Mouse (Mus musculus) MEL (cell line): ENCODE measurements at regions not wholly inside any gene's neighbourhood (a gene's known extent, or its start where the extent isn't known, plus 50 kb on each side); places are given as distances from the start of the nearest gene placed in this dataset.

Source experiments
- DNase-seq: peaks from one replicate; pipeline ENCODE4 v3.0.0; 2011; ENCODE audit warnings: low read depth, low spot score
- H3K27ac ChIP-seq: 2 replicates; pipeline ENCODE4 v1.5.1; 2012; ENCODE audit warnings: low read depth, mild to moderate bottlenecking, control low read depth, low read length, moderate library complexity; ENCODE audit not compliant: control insufficient read depth
- H3K27me3 ChIP-seq, 2 experiments: fragments of 150-350 bp in 1 of 2; sonication (generic) in 1 of 2; 2 replicates each; pipeline ENCODE4 v1.6.1; 2012; ENCODE audit warnings: low read length in 2 of 2, mild to moderate bottlenecking in 2 of 2, improper control_type of control experiment in 1 of 2, moderate library complexity in 1 of 2; ENCODE audit not compliant: insufficient read depth in 2 of 2, control insufficient read depth in 1 of 2
- H3K36me3 ChIP-seq, 2 experiments: 2 replicates each; pipeline ENCODE4 v1.6.1; 2012 to 2014; ENCODE audit warnings: low read length in 2 of 2, improper control_type of control experiment in 1 of 2, inconsistent platforms in 1 of 2, mild to moderate bottlenecking in 1 of 2; ENCODE audit not compliant: insufficient read depth in 2 of 2, control insufficient read depth in 1 of 2
- H3K4me1 ChIP-seq, 2 experiments: fragments of 150-350 bp in 1 of 2; sonication (generic) in 1 of 2; 2 replicates each; pipeline ENCODE4 v1.6.1; 2012; ENCODE audit warnings: low read length in 2 of 2, improper control_type of control experiment in 1 of 2, mild to moderate bottlenecking in 1 of 2; ENCODE audit not compliant: insufficient read depth in 2 of 2, control insufficient read depth in 1 of 2
- H3K4me3 ChIP-seq, 2 experiments: fragments of 150-350 bp in 1 of 2; sonication (generic) in 1 of 2; 2 replicates each; pipeline ENCODE4 v1.5.1; 2012; ENCODE audit warnings: low read depth in 2 of 2, low read length in 2 of 2, mild to moderate bottlenecking in 2 of 2, moderate library complexity in 2 of 2, control low read depth in 1 of 2, improper control_type of control experiment in 1 of 2; ENCODE audit not compliant: control insufficient read depth in 1 of 2, insufficient read depth in 1 of 2
- H3K79me2 ChIP-seq: 2 replicates; pipeline ENCODE4 v1.6.1; 2012; ENCODE audit warnings: mild to moderate bottlenecking, low read length, moderate library complexity; ENCODE audit not compliant: control insufficient read depth, poor library complexity, insufficient read depth
- H3K9ac ChIP-seq: 2 replicates; pipeline ENCODE4 v1.6.1; 2012; ENCODE audit warnings: low read depth, mild to moderate bottlenecking, control low read depth, low read length, moderate library complexity; ENCODE audit not compliant: control insufficient read depth, poor library complexity, severe bottlenecking
- H3K9me3 ChIP-seq: fragments of 150-350 bp; sonication (generic); replicated peaks from 2 replicates; pipeline ENCODE4 v1.6.1; 2012; ENCODE audit warnings: mild to moderate bottlenecking, low read length, improper control_type of control experiment, moderate library complexity; ENCODE audit not compliant: insufficient read depth
- BHLHE40 ChIP-seq: IDR thresholded peaks from 2 replicates; pipeline ENCODE4 v1.6.1; 2012; ENCODE audit warnings: low read depth, mild to moderate bottlenecking, inconsistent platforms, low read length, improper control_type of control experiment, borderline replicate concordance
- CHD1 ChIP-seq: IDR thresholded peaks from 2 replicates; pipeline ENCODE4 v1.6.1; 2012; ENCODE audit warnings: low read depth, mild to moderate bottlenecking, inconsistent platforms, low read length, improper control_type of control experiment
- CHD2 ChIP-seq: IDR thresholded peaks from 2 replicates; pipeline ENCODE4 v1.6.1; 2011; ENCODE audit warnings: low read length, improper control_type of control experiment
- CTCF ChIP-seq, 3 experiments: IDR thresholded peaks in 2 of 3; conservative IDR thresholded peaks in 1 of 3; 2 replicates each; pipeline ENCODE4 v1.5.1; 2011 to 2012; ENCODE audit warnings: low read length in 3 of 3, low read depth in 2 of 3, mild to moderate bottlenecking in 2 of 3, improper control_type of control experiment in 1 of 3, inconsistent platforms in 1 of 3, mixed read lengths in 1 of 3, moderate library complexity in 1 of 3; ENCODE audit not compliant: control insufficient read depth in 1 of 3, insufficient read depth in 1 of 3, poor library complexity in 1 of 3, severe bottlenecking in 1 of 3
- E2F4 ChIP-seq: IDR thresholded peaks from 2 replicates; pipeline ENCODE4 v1.6.1; 2011; ENCODE audit warnings: low read depth, low read length, improper control_type of control experiment, borderline replicate concordance
- ELF1 ChIP-seq: IDR thresholded peaks from 2 replicates; pipeline ENCODE4 v1.6.1; 2014; ENCODE audit warnings: low read depth, mild to moderate bottlenecking, inconsistent platforms, low read length, improper control_type of control experiment, moderate library complexity
- EP300 ChIP-seq, 2 experiments: IDR thresholded peaks; 2 replicates each; pipeline ENCODE4 v1.6.1; 2011; ENCODE audit warnings: improper control_type of control experiment in 2 of 2, low read length in 2 of 2, low read depth in 1 of 2, mild to moderate bottlenecking in 1 of 2
- ETS1 ChIP-seq: IDR thresholded peaks from 2 replicates; pipeline ENCODE4 v1.6.1; 2012; ENCODE audit warnings: low read depth, mild to moderate bottlenecking, inconsistent platforms, low read length, improper control_type of control experiment, moderate library complexity
- GABPA ChIP-seq: IDR thresholded peaks from 2 replicates; pipeline ENCODE4 v1.6.1; 2012; ENCODE audit warnings: low read depth, mild to moderate bottlenecking, inconsistent platforms, low read length, improper control_type of control experiment, moderate library complexity
- GATA1 ChIP-seq: IDR thresholded peaks from 2 replicates; pipeline ENCODE4 v1.6.1; 2011; ENCODE audit warnings: low read depth, low read length, improper control_type of control experiment
- HCFC1 ChIP-seq: IDR thresholded peaks from 2 replicates; pipeline ENCODE4 v1.6.1; 2012; ENCODE audit warnings: low read depth, mild to moderate bottlenecking, inconsistent platforms, low read length, improper control_type of control experiment, moderate library complexity
- JUND ChIP-seq: IDR thresholded peaks from 2 replicates; pipeline ENCODE4 v1.6.1; 2011; ENCODE audit warnings: low read depth, mild to moderate bottlenecking, improper control_type of control experiment, low read length
- KAT2A ChIP-seq: conservative IDR thresholded peaks from 2 replicates; pipeline ENCODE4 v1.6.1; 2012; ENCODE audit warnings: low read depth, low read length, improper control_type of control experiment, inconsistent platforms
- MAFK ChIP-seq: IDR thresholded peaks from 2 replicates; pipeline ENCODE4 v1.6.1; 2011; ENCODE audit warnings: low read depth, mild to moderate bottlenecking, low read length, improper control_type of control experiment, borderline replicate concordance
- MAX ChIP-seq: IDR thresholded peaks from 2 replicates; pipeline ENCODE4 v1.6.1; 2011; ENCODE audit warnings: low read length, improper control_type of control experiment
- MAZ ChIP-seq: IDR thresholded peaks from 2 replicates; pipeline ENCODE4 v1.6.1; 2012; ENCODE audit warnings: low read depth, mild to moderate bottlenecking, inconsistent platforms, low read length, improper control_type of control experiment
- MEF2A ChIP-seq: IDR thresholded peaks from 2 replicates; pipeline ENCODE4 v1.6.1; 2014; ENCODE audit warnings: low read depth, mild to moderate bottlenecking, inconsistent platforms, low read length, improper control_type of control experiment; ENCODE audit not compliant: poor library complexity, insufficient replicate concordance, severe bottlenecking; ENCODE audit errors: extremely low read depth
- MYB ChIP-seq: IDR thresholded peaks from 2 replicates; pipeline ENCODE4 v1.6.1; 2011; ENCODE audit warnings: mild to moderate bottlenecking, low read depth, low read length, improper control_type of control experiment
- MYC ChIP-seq: IDR thresholded peaks from 2 replicates; pipeline ENCODE4 v1.6.1; 2011; ENCODE audit warnings: low read depth, mild to moderate bottlenecking, low read length, improper control_type of control experiment, moderate library complexity
- NELFE ChIP-seq: IDR thresholded peaks from 2 replicates; pipeline ENCODE4 v1.6.1; 2011; ENCODE audit warnings: low read depth, low read length, improper control_type of control experiment
- NRF1 ChIP-seq: IDR thresholded peaks from 2 replicates; pipeline ENCODE4 v1.6.1; 2014; ENCODE audit warnings: low read depth, mild to moderate bottlenecking, inconsistent platforms, low read length, improper control_type of control experiment, moderate library complexity; ENCODE audit not compliant: poor library complexity, insufficient read depth, severe bottlenecking
- POLR2A ChIP-seq, 2 experiments: IDR thresholded peaks; 2 replicates each; pipeline ENCODE4 v1.6.1; 2011 to 2012; ENCODE audit warnings: low read length in 2 of 2, mild to moderate bottlenecking in 2 of 2, control low read depth in 1 of 2, improper control_type of control experiment in 1 of 2, low read depth in 1 of 2, moderate library complexity in 1 of 2; ENCODE audit not compliant: control insufficient read depth in 1 of 2, insufficient read depth in 1 of 2, poor library complexity in 1 of 2
- POLR2AphosphoS2 ChIP-seq: IDR thresholded peaks from 2 replicates; pipeline ENCODE4 v1.6.1; 2011; ENCODE audit warnings: low read length, improper control_type of control experiment
- POLR2AphosphoS5 ChIP-seq: IDR thresholded peaks from 2 replicates; pipeline ENCODE4 v1.6.1; 2012; ENCODE audit warnings: low read depth, borderline replicate concordance, mild to moderate bottlenecking, inconsistent platforms, low read length, moderate library complexity, mixed read lengths
- RAD21 ChIP-seq: IDR thresholded peaks from 2 replicates; pipeline ENCODE4 v1.6.1; 2011; ENCODE audit warnings: mild to moderate bottlenecking, low read depth, low read length, improper control_type of control experiment
- RCOR1 ChIP-seq: IDR thresholded peaks from 2 replicates; pipeline ENCODE4 v1.6.1; 2012; ENCODE audit warnings: low read depth, mild to moderate bottlenecking, inconsistent platforms, low read length, improper control_type of control experiment
- SIN3A ChIP-seq: IDR thresholded peaks from 2 replicates; pipeline ENCODE4 v1.6.1; 2012; ENCODE audit warnings: low read length, improper control_type of control experiment, inconsistent platforms
- SMC3 ChIP-seq: IDR thresholded peaks from 2 replicates; pipeline ENCODE4 v1.6.1; 2011; ENCODE audit warnings: low read depth, low read length, improper control_type of control experiment
- TAL1 ChIP-seq: IDR thresholded peaks from 2 replicates; pipeline ENCODE4 v1.6.1; 2012; ENCODE audit warnings: mild to moderate bottlenecking, inconsistent platforms, low read length, moderate library complexity, mixed read lengths
- TBP ChIP-seq: IDR thresholded peaks from 2 replicates; pipeline ENCODE4 v1.8.0; 2011; ENCODE audit warnings: low read depth, low read length, improper control_type of control experiment
- TCF12 ChIP-seq: IDR thresholded peaks from 2 replicates; pipeline ENCODE4 v1.6.1; 2014; ENCODE audit warnings: low read depth, mild to moderate bottlenecking, inconsistent platforms, low read length, improper control_type of control experiment, moderate library complexity
- UBTF ChIP-seq: IDR thresholded peaks from 2 replicates; pipeline ENCODE4 v1.6.1; 2012; ENCODE audit warnings: low read depth, mild to moderate bottlenecking, inconsistent platforms, low read length, improper control_type of control experiment, moderate library complexity, borderline replicate concordance; ENCODE audit not compliant: insufficient read depth
- USF1 ChIP-seq: IDR thresholded peaks from 2 replicates; pipeline ENCODE4 v1.6.1; 2014; ENCODE audit warnings: low read depth, mild to moderate bottlenecking, inconsistent platforms, low read length, improper control_type of control experiment, moderate library complexity
- USF2 ChIP-seq, 2 experiments: IDR thresholded peaks; 2 replicates each; pipeline ENCODE4 v1.6.1; 2011 to 2012; ENCODE audit warnings: improper control_type of control experiment in 2 of 2, low read length in 2 of 2, borderline replicate concordance in 1 of 2, inconsistent platforms in 1 of 2, low read depth in 1 of 2, mild to moderate bottlenecking in 1 of 2; ENCODE audit not compliant: insufficient read depth in 1 of 2
- ZC3H11A ChIP-seq: IDR thresholded peaks from 2 replicates; pipeline ENCODE4 v1.6.1; 2012; ENCODE audit warnings: low read depth, mild to moderate bottlenecking, inconsistent platforms, low read length, improper control_type of control experiment
- ZKSCAN1 ChIP-seq: IDR thresholded peaks from 2 replicates; pipeline ENCODE4 v1.6.1; 2012; ENCODE audit warnings: low read depth, mild to moderate bottlenecking, inconsistent platforms, low read length, improper control_type of control experiment, moderate library complexity
- ZMIZ1 ChIP-seq: IDR thresholded peaks from 2 replicates; pipeline ENCODE4 v1.6.1; 2012; ENCODE audit warnings: low read depth, mild to moderate bottlenecking, inconsistent platforms, low read length, improper control_type of control experiment, moderate library complexity

DNA sequence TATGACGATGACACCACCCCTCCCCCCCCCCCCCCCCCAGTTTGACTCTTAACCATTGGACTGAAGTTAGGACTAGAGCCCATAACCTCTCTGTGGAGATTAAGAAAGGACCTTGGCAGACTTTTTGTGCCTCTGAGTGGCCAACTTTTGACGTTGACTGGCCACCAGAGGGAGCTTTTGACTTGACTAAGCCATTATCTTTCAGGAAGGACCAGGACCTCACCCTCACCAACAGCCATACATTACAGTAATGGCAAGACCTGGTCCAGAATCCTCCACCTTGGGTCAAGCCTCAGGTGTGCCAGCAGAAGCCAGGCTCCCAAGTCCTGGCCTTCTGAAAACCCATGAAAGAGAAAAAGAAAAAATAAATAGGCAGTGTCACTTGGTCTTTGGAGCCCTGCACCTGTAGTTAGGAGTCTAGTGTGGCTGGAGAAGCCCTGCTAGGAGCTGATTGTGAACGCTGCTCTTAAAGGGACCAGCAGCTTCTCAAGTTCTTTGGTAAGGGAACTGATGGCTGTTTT lies 90.3 kb upstream of the Plcl2 start:
- Histone ChIP-seq H3K9me3 (no peaks in the 10 kb centered on the region), H3K36me3 (peaks cover 0 to 48% of the 10 kb centered on the region in 2 experiments; a peak in 2 of 4 replicates), H3K4me1 (peaks cover 29 to 50% of the 10 kb centered on the region in 2 experiments), H3K9ac (no peak overlapping the region), H3K79me2 (no peaks in the 10 kb centered on the region), H3K27ac (peak overlapping the region; percentile 77), H3K27me3 (no peaks in the 10 kb centered on the region), H3K4me3 (peak overlapping the region in 1 of 2 experiments; percentile 15; a peak in 1 of 4 replicates)
- peak; percentile 71 for DNase-seq
- 0 out of 4 replicates have a peak, but pooled peaks of 1 of the 2 experiments have one; percentile 17 for TF ChIP-seq EP300 (IDR thresholded peaks at IDR 0.05; ENCODE audit: low read depth in 1 of 2, low read length in 2 of 2)
- TF ChIP-seq MAZ: no peak
- no peak for TF ChIP-seq TAL1
- TF ChIP-seq ZC3H11A: peak; percentile 70
- no peak for TF ChIP-seq BHLHE40
- TF ChIP-seq POLR2AphosphoS5: no peak
- no peak for TF ChIP-seq KAT2A
- no peak for TF ChIP-seq JUND
- TF ChIP-seq TCF12: no peak
- TF ChIP-seq CTCF (IDR thresholded peaks at IDR 0.05 in 2 of 3, conservative IDR thresholded peaks at IDR 0.05 in 1 of 3; ENCODE audit: control insufficient read depth in 1 of 3, insufficient read depth in 1 of 3, low read depth in 2 of 3, low read length in 3 of 3, poor library complexity in 1 of 3, severe bottlenecking in 1 of 3): peak in 2 of 3 experiments; percentile 54 to 61; a peak in 5 of 6 replicates
- TF ChIP-seq POLR2A (IDR thresholded peaks at IDR 0.05; ENCODE audit: control insufficient read depth in 1 of 2, insufficient read depth in 1 of 2, low read depth in 1 of 2, low read length in 2 of 2, poor library complexity in 1 of 2): no peak
- TF ChIP-seq NELFE: no peak
- TF ChIP-seq E2F4: no peak
- TF ChIP-seq GABPA: no peak
- no peak for TF ChIP-seq NRF1
- no peak for TF ChIP-seq ZKSCAN1
- no peak for TF ChIP-seq UBTF
- TF ChIP-seq USF1: no peak
- no peak for TF ChIP-seq CHD1
- no peak for TF ChIP-seq MAX
- no peak for TF ChIP-seq ZMIZ1
- 0 out of 2 replicates have a peak, but pooled peaks have one; percentile 9 for TF ChIP-seq ELF1
- TF ChIP-seq MAFK: no peak
- TF ChIP-seq TBP: no peak
- no peak for TF ChIP-seq MYB
- no peak for TF ChIP-seq CHD2
- no peak for TF ChIP-seq USF2 (IDR thresholded peaks at IDR 0.05; ENCODE audit: borderline replicate concordance in 1 of 2, insufficient read depth in 1 of 2, low read depth in 1 of 2, low read length in 2 of 2)
- no peak for TF ChIP-seq POLR2AphosphoS2
- 0 out of 2 replicates have a peak, but pooled peaks have one; percentile 4 for TF ChIP-seq ETS1
- no peak for TF ChIP-seq HCFC1
- no peak for TF ChIP-seq MYC
- no peak for TF ChIP-seq RCOR1
- no peak for TF ChIP-seq GATA1
- peak; percentile 75 for TF ChIP-seq SMC3
- peak; percentile 64 for TF ChIP-seq RAD21
- TF ChIP-seq MEF2A: no peak
- no peak for TF ChIP-seq SIN3A
